Mouse (Mus musculus) heart, adult 2 months (tissue): ENCODE measurements around the gene Ddx54. TPM values are rescaled to one million over a fixed set of nuclear protein-coding genes. Genes with fewer than 3 reads are reported as not detected.
A peak's percentile ranks its signal among the peaks of the same experiment; 100 is the strongest.

Experiments
- DNase-seq, 2 experiments: peaks; one replicate each; pipeline ENCODE4 v3.0.0; 2021
- H3K27ac ChIP-seq: fragments of 200-600 bp; 2 replicates; pipeline ENCODE4 v1.8.1; 2022
- H3K27me3 ChIP-seq: fragments of 200-500 bp; 2 replicates; pipeline ENCODE4 v1.6.1; 2012; ENCODE audit warnings: mild to moderate bottlenecking, low read length, inconsistent platforms, mixed read lengths; ENCODE audit not compliant: control insufficient read depth, insufficient read depth
- H3K36me3 ChIP-seq: fragments of 200-500 bp; 2 replicates; pipeline ENCODE4 v1.6.1; 2012; ENCODE audit warnings: low read length, inconsistent platforms; ENCODE audit not compliant: control insufficient read depth, insufficient read depth
- H3K4me1 ChIP-seq: fragments of 200-500 bp; 2 replicates; pipeline ENCODE4 v1.6.1; 2011; ENCODE audit warnings: low read length; ENCODE audit not compliant: control insufficient read depth, insufficient read depth
- H3K4me3 ChIP-seq: fragments of 200-600 bp; 2 replicates; pipeline ENCODE4 v1.8.1; 2022
- H3K79me2 ChIP-seq: fragments of 200-500 bp; replicated peaks from 2 replicates; pipeline ENCODE4 v1.6.1; 2012; ENCODE audit warnings: mild to moderate bottlenecking, inconsistent platforms, low read length, moderate library complexity, mixed read lengths; ENCODE audit not compliant: control insufficient read depth, insufficient read depth
- H3K9ac ChIP-seq: fragments of 200-500 bp; 2 replicates; pipeline ENCODE4 v1.6.1; 2012; ENCODE audit warnings: low read depth, mild to moderate bottlenecking, control low read depth, inconsistent platforms, low read length, mixed read lengths
- CTCF ChIP-seq: fragments of 200-600 bp; IDR thresholded peaks from 2 replicates; pipeline ENCODE4 v1.8.1; 2022; ENCODE audit warnings: antibody characterized with exemption, mild to moderate bottlenecking, moderate library complexity
- EP300 ChIP-seq: fragments of 200-500 bp; IDR thresholded peaks from 2 replicates; pipeline ENCODE4 v1.6.1; 2011; ENCODE audit warnings: low read depth, low read length, control low read depth; ENCODE audit not compliant: insufficient read depth
- POLR2A ChIP-seq: fragments of 200-500 bp; IDR thresholded peaks from 2 replicates; pipeline ENCODE4 v1.6.1; 2011; ENCODE audit warnings: mild to moderate bottlenecking, low read depth, low read length, control low read depth; ENCODE audit not compliant: insufficient read depth
- WGBS: fragments of 180-500 bp; shearing (Covaris S2); methylation state at CpG from one replicate; pipeline ENCODE4 v1.1.7; 2018; 5-methylcytosine and 5-hydroxymethylcytosine counted together
- intact Hi-C: fragments of 180-260 bp; cut with DNase I; formaldehyde crosslinking; loops from one replicate; pipeline ENCODE4 v1.15.1; 2025
- long read RNA-seq: library from polyadenylated mRNA; stranded (forward); transcript quantifications from one replicate; pipeline ENCODE4 v2.0.0, GENCODE M21; 2021
- polyA plus RNA-seq: library from polyadenylated mRNA; depleted of rRNA; stranded (reverse); fragments of >200 nt; gene quantifications from 2 replicates; pipeline ENCODE4 v1.2.3, GENCODE M21; 2012; rRNA removed
- total RNA-seq, 2 experiments: library from RNA; stranded (reverse); gene quantifications; 2 replicates each; pipeline ENCODE4 v1.2.3; 2021

The Ddx54 gene
- total RNA-seq, result 10 to 100 TPM; 21.4 to 22.5 TPM
- polyA plus RNA-seq, result 16.2 and 18.2 TPM in 2 replicates
- long read RNA-seq, full-length matches to known transcripts, result 42 of 56 reads
- long read RNA-seq, partial matches to known transcripts, result 11 of 56 reads
- long read RNA-seq, other reads (novel, unspliced or antisense), result 3 of 56 reads

GRCm38 (mm10) chr5:120612442-120612821 is at the start of gene Ddx54, which contains the start of gene Rita1:
Gene Ddx54, plus strand, starts transcription at chr5:120612739.
Gene Rita1, minus strand, starts transcription at chr5:120612589.
- TF ChIP-seq EP300 (peak; percentile 93), POLR2A (peak; percentile 62; the same call in 1 of the 2 replicates), CTCF (no peak)
- H3K27me3 ChIP-seq, result no peaks in the 10 kb centered on the region
- H3K36me3 ChIP-seq, result no peaks in the 10 kb centered on the region
- peak within 1 kb of the TSS; percentile 78 for H3K9ac ChIP-seq
- intact Hi-C loops, result no loop called here
- WGBS, result 1% methylated on average over 22 of the region's 22 CpGs
- no peaks in the 10 kb centered on the region; the same call in 1 of the 2 replicates for H3K79me2 ChIP-seq
- H3K4me3 ChIP-seq, result peak within 1 kb of the TSS; percentile 80
- peak within 1 kb of the TSS; percentile 99 for H3K27ac ChIP-seq
- DNase-seq, result peak; percentile 97 to 98
- H3K4me1 ChIP-seq, result peaks cover 6% of the 10 kb centered on the region

DNA sequence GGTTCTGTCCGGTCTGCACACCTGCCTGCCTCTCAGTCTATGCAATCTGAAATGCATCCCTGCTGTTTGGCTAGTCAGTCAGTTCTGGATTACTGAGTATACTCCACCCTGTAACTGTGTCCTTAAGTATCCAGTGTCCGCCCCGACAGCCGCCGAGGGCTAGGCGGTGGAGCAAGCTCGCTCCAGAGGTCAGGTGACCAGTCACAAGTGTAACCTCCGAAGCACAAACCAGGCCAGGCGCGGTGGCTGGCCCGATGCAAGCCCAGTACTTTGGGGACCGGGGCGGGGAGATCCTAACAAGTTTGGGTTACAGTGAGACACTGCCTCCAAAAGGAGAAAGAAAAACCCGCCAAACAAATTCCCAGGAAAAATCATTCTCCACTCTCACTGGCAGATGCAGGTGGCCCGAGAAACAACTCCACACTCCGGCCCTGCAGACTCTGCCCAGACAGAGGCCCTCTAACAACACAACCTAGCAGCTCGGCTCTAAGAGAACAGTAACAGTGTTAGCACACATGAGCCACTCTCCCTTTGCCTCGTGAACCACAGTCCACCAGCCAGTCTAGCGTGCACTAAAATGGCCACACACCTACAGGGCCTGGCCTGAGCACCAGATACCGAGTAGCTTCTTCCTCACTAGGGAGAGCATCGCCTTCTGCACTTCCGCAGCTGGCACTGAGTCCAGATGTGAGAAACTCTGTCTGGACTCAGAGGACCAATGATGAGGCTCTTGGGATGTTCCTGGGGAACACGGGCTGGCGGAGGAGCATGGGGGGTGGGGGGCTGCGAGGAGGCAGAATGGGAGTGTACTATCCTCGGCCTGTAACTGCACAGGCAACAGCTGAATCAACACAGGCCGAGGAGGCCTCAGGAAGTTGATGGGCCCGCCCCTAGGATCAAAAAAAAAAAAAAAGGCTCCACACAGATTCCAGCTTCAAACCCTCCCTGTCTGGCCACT is 49.3 kb upstream of the Ddx54 start:
- DNase-seq, result peak; percentile 74 to 84
- Histone ChIP-seq H3K79me2 (no peaks in the 10 kb centered on the region), H3K27ac (peak overlapping the region; percentile 84), H3K27me3 (no peaks in the 10 kb centered on the region), H3K4me3 (no peak overlapping the region), H3K36me3 (no peaks in the 10 kb centered on the region; the same call in 1 of the 2 replicates), H3K9ac (peak overlapping the region; percentile 13; the same call in 1 of the 2 replicates), H3K4me1 (peaks cover 37% of the 10 kb centered on the region)
- WGBS, result 34% methylated on average over 28 of the region's 28 CpGs
- intact Hi-C loops, result loop anchor here (1.0 kb wide), 1 partner anchor 26 kb away; the partner anchor contains the start of gene Iqcd
- TF ChIP-seq POLR2A (0 out of 2 replicates have a peak, but pooled peaks have one; percentile 1), CTCF (no peak), EP300 (0 out of 2 replicates have a peak, but pooled peaks have one; percentile 42)

DNA sequence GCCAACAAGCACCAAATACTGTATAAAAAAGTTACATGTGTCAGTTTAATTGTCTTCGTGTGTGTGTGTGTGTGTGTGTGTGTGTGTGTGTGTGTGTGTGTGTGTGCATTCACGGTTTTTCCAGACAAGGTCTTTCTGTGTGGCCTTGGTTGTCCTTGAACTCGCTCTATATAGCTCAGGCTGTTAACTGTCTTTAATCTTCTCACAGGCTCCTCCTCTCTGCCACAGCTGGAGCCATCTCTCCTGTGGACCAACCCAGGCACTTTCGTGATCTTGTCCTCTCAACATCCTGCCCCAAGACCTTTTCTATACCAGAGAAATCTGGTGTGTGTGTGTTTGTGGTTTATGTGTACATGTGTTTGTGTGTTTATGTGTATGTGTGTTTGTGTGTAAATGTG is 48.6 kb upstream of the Ddx54 start:
- H3K4me1 ChIP-seq, result peaks cover 37% of the 10 kb centered on the region
- TF ChIP-seq CTCF (no peak), EP300 (no peak), POLR2A (no peak)
- DNase-seq, result no peak
- no peaks in the 10 kb centered on the region; the same call in 1 of the 2 replicates for H3K36me3 ChIP-seq
- no peak overlapping the region for H3K9ac ChIP-seq
- intact Hi-C loops, result loop anchor here (1.0 kb wide), 1 partner anchor 25 kb away; the partner anchor contains the start of gene Iqcd
- WGBS, result 28% methylated on average over 4 of the region's 4 CpGs
- H3K27ac ChIP-seq, result peak overlapping the region; percentile 55; the same call in 1 of the 2 replicates
- no peaks in the 10 kb centered on the region for H3K27me3 ChIP-seq
- no peaks in the 10 kb centered on the region for H3K79me2 ChIP-seq
- H3K4me3 ChIP-seq, result no peak overlapping the region

DNA sequence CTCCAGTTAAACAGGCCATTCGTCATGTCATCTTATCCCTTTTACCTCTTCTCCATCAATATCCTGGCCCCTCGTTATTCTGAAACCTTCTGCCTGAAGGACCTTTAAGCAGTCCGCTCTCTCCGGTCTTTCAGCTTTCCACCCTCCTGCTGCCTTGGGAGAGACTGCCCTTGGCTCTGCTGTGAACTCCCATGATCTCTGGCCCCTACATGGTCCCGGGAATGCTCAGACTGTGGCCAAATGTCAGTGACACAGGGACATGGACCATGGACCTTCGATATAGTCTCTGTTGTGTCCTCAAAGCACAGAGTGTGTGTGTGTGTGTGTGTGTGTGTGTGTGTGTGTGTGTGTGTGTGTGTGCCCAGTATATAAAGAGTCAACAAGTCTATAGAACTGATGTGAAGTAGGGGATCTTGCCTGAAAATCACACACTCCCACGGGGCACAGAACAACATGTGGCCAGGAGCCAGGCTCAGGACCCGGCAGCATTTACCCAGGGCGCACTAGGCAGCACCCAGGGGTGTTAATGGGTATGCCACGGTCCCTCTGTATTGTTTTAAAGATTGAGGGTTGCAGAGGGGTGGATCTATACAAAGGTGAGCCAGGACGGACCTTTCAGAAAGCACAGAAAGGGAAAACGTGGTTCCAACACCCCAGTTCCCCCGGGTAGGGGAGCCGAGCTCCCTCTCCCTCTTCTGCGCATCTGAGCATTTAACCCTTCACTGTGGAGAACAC is 47.2 kb upstream of the Ddx54 start:
- H3K27me3 ChIP-seq, result no peaks in the 10 kb centered on the region
- no peak overlapping the region for H3K9ac ChIP-seq
- intact Hi-C loops, result no loop called here
- no peak overlapping the region for H3K4me3 ChIP-seq
- DNase-seq, result no peak
- TF ChIP-seq EP300 (no peak), POLR2A (no peak), CTCF (no peak)
- peak overlapping the region; percentile 83; the same call in 1 of the 2 replicates for H3K27ac ChIP-seq
- H3K36me3 ChIP-seq, result no peaks in the 10 kb centered on the region; the same call in 1 of the 2 replicates
- 62% methylated on average over 15 of the region's 15 CpGs for WGBS
- H3K4me1 ChIP-seq, result peaks cover 38% of the 10 kb centered on the region
- no peaks in the 10 kb centered on the region for H3K79me2 ChIP-seq

- Histone ChIP-seq H3K36me3 (no peaks in the 10 kb centered on the region; the same call in 1 of the 2 replicates), H3K79me2 (no peaks in the 10 kb centered on the region), H3K27me3 (no peaks in the 10 kb centered on the region), H3K9ac (no peak overlapping the region), H3K4me3 (no peak overlapping the region), H3K27ac (peak overlapping the region; percentile 83), H3K4me1 (peaks cover 44% of the 10 kb centered on the region)
- no peak for TF ChIP-seq CTCF
- TF ChIP-seq EP300, result no peak
- TF ChIP-seq POLR2A, result no peak
- DNase-seq, result peak in 1 of 2 experiments; percentile 44
- 55% methylated on average over 5 of the region's 5 CpGs for WGBS
- intact Hi-C loops, result loop anchor here (2.0 kb wide), 1 partner anchor 17 kb away; no protein-coding TSS in a partner anchor
Measured at GRCm38 (mm10) chr5:120566101-120566500, 46.4 kb upstream of the Ddx54 start.
